Mouse (Mus musculus) myocyte (in vitro differentiated cells): ENCODE results near the gene Mbnl2. TPM values are rescaled to one million over a fixed set of nuclear protein-coding genes. Genes with fewer than 3 reads are reported as not detected.

ENCODE experiments used
- H3K27me3 ChIP-seq: one replicate; pipeline ENCODE4 v1.6.1; 2011; ENCODE audit not compliant: control insufficient read depth, insufficient read depth, insufficient read length
- H3K36me3 ChIP-seq: one replicate; pipeline ENCODE4 v1.6.1; 2011; ENCODE audit not compliant: control insufficient read depth, insufficient read depth
- H3K4me2 ChIP-seq: one replicate; pipeline ENCODE4 v1.6.1; 2011; ENCODE audit warnings: low read depth, control low read depth
- H3K4me3 ChIP-seq: one replicate; pipeline ENCODE4 v1.5.1; 2011; ENCODE audit warnings: mild to moderate bottlenecking, control low read depth, moderate library complexity
- H3K79me2 ChIP-seq: one replicate; pipeline ENCODE4 v1.6.1; 2011; ENCODE audit not compliant: control insufficient read depth, insufficient read depth
- H3ac ChIP-seq: one replicate; pipeline ENCODE4 v1.6.1; 2011; ENCODE audit not compliant: control insufficient read depth, insufficient read length
- CEBPB ChIP-seq: IDR thresholded peaks from 2 replicates; pipeline ENCODE4 v1.6.1; 2011; ENCODE audit warnings: mild to moderate bottlenecking, moderate library complexity; ENCODE audit not compliant: poor library complexity, insufficient read depth, severe bottlenecking
- E2F4 ChIP-seq: IDR thresholded peaks from one replicate; pipeline ENCODE4 v1.6.1; 2011; ENCODE audit warnings: mild to moderate bottlenecking, control low read depth, moderate library complexity; ENCODE audit not compliant: insufficient read depth
- MAX ChIP-seq: IDR thresholded peaks from one replicate; pipeline ENCODE4 v1.6.1; 2011; ENCODE audit warnings: low read depth, mild to moderate bottlenecking, control low read depth
- MYOD1 ChIP-seq, 3 experiments: IDR thresholded peaks; one replicate each; pipeline ENCODE4 v1.6.1; 2011; ENCODE audit warnings: control low read depth in 2 of 3, low read depth in 2 of 3, mild to moderate bottlenecking in 2 of 3, moderate library complexity in 1 of 3; ENCODE audit not compliant: insufficient read length in 2 of 3, control insufficient read depth in 1 of 3
- MYOG ChIP-seq, 3 experiments: IDR thresholded peaks; one replicate each; pipeline ENCODE4 v1.6.1; 2011; ENCODE audit warnings: control low read depth in 2 of 3, low read depth in 2 of 3, mild to moderate bottlenecking in 2 of 3; ENCODE audit not compliant: insufficient read length in 2 of 3, control insufficient read depth in 1 of 3, insufficient read depth in 1 of 3
- POLR2A ChIP-seq: IDR thresholded peaks from one replicate; pipeline ENCODE4 v1.6.1; 2011; ENCODE audit warnings: low read depth, mild to moderate bottlenecking, control low read depth, moderate library complexity; ENCODE audit not compliant: insufficient read length
- POLR2AphosphoS2 ChIP-seq: IDR thresholded peaks from one replicate; pipeline ENCODE4 v1.6.1; 2011; ENCODE audit warnings: low read depth, control low read depth; ENCODE audit not compliant: insufficient read length
- REST ChIP-seq: IDR thresholded peaks from one replicate; pipeline ENCODE4 v1.6.1; 2011; ENCODE audit warnings: mild to moderate bottlenecking, control low read depth, moderate library complexity; ENCODE audit not compliant: insufficient read depth, insufficient read length
- SRF ChIP-seq: IDR thresholded peaks from one replicate; pipeline ENCODE4 v1.6.1; 2011; ENCODE audit warnings: low read depth; ENCODE audit not compliant: control insufficient read depth, insufficient read length
- TCF12 ChIP-seq: IDR thresholded peaks from one replicate; pipeline ENCODE4 v1.6.1; 2011; ENCODE audit warnings: mild to moderate bottlenecking, control low read depth; ENCODE audit not compliant: poor library complexity, insufficient read depth, severe bottlenecking
- TCF3 ChIP-seq: IDR thresholded peaks from one replicate; pipeline ENCODE4 v1.6.1; 2011; ENCODE audit warnings: low read depth, control low read depth; ENCODE audit not compliant: insufficient read length
- USF1 ChIP-seq: IDR thresholded peaks from one replicate; pipeline ENCODE4 v1.6.1; 2011; ENCODE audit warnings: low read depth, mild to moderate bottlenecking, control low read depth, moderate library complexity
- polyA plus RNA-seq: library from polyadenylated mRNA; unstranded; fragments of >200 nt; fragmentation: generic; extraction: Trizol; gene quantifications from one replicate; pipeline ENCODE4 v1.2.1, GENCODE M21; 2012; ENCODE audit warnings: missing spikeins

Gene Mbnl2
- polyA plus RNA-seq, 1 experiment, result 38.5 TPM

DNA sequence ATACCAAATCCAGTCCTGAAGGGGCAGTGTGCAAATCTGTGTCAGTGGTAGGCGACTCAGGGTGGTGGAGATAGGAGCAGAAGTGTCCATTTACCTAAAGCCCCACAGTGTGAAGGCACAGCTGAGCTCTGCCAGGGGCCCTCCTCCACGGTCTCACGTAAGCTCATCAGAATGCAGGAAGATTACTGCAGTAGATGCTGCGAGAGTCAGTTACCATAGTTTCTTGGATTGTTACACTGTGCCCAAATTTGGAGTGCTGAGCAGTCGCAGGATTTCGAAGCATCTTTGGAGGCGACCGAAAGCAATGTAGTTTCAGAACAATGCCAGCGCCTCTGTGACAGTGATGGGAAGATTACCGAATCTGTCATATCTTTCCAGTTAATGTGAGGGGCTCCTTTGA, 116.2 kb downstream of the Mbnl2 start:
- no peaks in the 10 kb centered on the region for H3K27me3 ChIP-seq
- H3K79me2 ChIP-seq, result peaks cover 9% of the 10 kb centered on the region
- H3ac ChIP-seq, result no peak overlapping the region
- no peak overlapping the region for H3K4me3 ChIP-seq
- H3K36me3 ChIP-seq, result peaks cover 57% of the 10 kb centered on the region
- H3K4me2 ChIP-seq, result no peak overlapping the region
- TF ChIP-seq SRF (no peak), MAX (no peak), REST (no peak), E2F4 (no peak), USF1 (no peak), POLR2A (no peak), TCF3 (no peak), MYOG (IDR thresholded peaks at IDR 0.05; ENCODE audit: control insufficient read depth in 1 of 3, insufficient read depth in 1 of 3, insufficient read length in 2 of 3, low read depth in 2 of 3) (no peak), TCF12 (no peak), POLR2AphosphoS2 (no peak), MYOD1 (IDR thresholded peaks at IDR 0.05; ENCODE audit: control insufficient read depth in 1 of 3, insufficient read length in 2 of 3, low read depth in 2 of 3) (no peak), CEBPB (no peak)

DNA sequence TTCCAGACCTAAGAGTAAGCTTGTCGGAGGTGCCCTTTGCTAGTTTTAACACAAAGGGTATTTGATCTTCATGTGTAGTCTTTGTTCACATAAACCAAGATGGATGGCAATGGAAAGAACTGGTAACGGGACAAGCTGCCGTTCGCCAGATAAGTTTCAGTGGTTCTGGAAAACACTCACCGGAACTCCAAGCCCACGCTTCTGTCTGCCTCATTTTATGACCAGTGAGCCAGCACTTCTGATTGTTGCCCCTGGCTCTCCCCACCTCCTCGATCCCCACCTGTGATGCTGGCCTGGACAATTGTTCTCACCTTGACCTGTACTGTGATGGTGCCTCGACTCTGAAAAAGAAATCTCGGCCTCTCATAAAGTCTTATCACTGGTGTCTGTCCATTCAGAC, 117.0 kb downstream of the Mbnl2 start:
- Histone ChIP-seq H3K4me2 (no peak overlapping the region), H3K27me3 (no peaks in the 10 kb centered on the region), H3ac (no peak overlapping the region), H3K4me3 (no peak overlapping the region), H3K79me2 (peaks cover 5% of the 10 kb centered on the region), H3K36me3 (peaks cover 62% of the 10 kb centered on the region)
- TF ChIP-seq SRF, result no peak
- no peak for TF ChIP-seq E2F4
- TF ChIP-seq MYOG (IDR thresholded peaks at IDR 0.05; ENCODE audit: control insufficient read depth in 1 of 3, insufficient read depth in 1 of 3, insufficient read length in 2 of 3, low read depth in 2 of 3), result no peak
- no peak for TF ChIP-seq USF1
- TF ChIP-seq POLR2A, result no peak
- no peak for TF ChIP-seq TCF3
- no peak for TF ChIP-seq REST
- no peak for TF ChIP-seq MAX
- no peak for TF ChIP-seq TCF12
- no peak for TF ChIP-seq CEBPB
- no peak for TF ChIP-seq MYOD1 (IDR thresholded peaks at IDR 0.05; ENCODE audit: control insufficient read depth in 1 of 3, insufficient read length in 2 of 3, low read depth in 2 of 3)
- no peak for TF ChIP-seq POLR2AphosphoS2

DNA sequence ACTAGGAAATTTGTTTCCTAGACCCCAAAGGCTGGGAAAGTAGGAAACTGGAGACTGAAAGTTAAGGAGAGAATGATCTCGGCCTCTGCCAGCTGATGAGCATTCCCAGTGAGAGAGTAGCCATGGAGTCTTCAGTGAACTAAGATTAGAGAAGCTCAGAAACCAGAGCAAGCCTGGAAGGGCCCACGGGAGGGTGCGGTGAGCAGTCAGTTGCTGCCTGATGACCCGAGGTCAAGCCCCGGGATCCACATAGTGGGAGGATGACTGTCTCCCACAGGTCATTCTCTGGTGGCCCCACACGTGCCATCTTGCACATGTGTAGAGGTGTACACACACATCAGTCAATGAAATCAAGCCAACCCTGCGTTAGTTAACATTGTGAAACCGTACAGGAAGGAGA, 118.0 kb downstream of the Mbnl2 start:
- Histone ChIP-seq H3ac (no peak overlapping the region), H3K4me2 (no peak overlapping the region), H3K79me2 (peaks cover 3% of the 10 kb centered on the region), H3K36me3 (peaks cover 62% of the 10 kb centered on the region), H3K27me3 (no peaks in the 10 kb centered on the region), H3K4me3 (no peak overlapping the region)
- no peak for TF ChIP-seq REST
- no peak for TF ChIP-seq E2F4
- no peak for TF ChIP-seq POLR2AphosphoS2
- TF ChIP-seq MYOG (IDR thresholded peaks at IDR 0.05; ENCODE audit: control insufficient read depth in 1 of 3, insufficient read depth in 1 of 3, insufficient read length in 2 of 3, low read depth in 2 of 3), result no peak
- TF ChIP-seq CEBPB, result no peak
- no peak for TF ChIP-seq TCF12
- TF ChIP-seq USF1, result no peak
- TF ChIP-seq MAX, result no peak
- TF ChIP-seq TCF3, result no peak
- no peak for TF ChIP-seq SRF
- TF ChIP-seq MYOD1 (IDR thresholded peaks at IDR 0.05; ENCODE audit: control insufficient read depth in 1 of 3, insufficient read length in 2 of 3, low read depth in 2 of 3), result no peak
- no peak for TF ChIP-seq POLR2A

DNA sequence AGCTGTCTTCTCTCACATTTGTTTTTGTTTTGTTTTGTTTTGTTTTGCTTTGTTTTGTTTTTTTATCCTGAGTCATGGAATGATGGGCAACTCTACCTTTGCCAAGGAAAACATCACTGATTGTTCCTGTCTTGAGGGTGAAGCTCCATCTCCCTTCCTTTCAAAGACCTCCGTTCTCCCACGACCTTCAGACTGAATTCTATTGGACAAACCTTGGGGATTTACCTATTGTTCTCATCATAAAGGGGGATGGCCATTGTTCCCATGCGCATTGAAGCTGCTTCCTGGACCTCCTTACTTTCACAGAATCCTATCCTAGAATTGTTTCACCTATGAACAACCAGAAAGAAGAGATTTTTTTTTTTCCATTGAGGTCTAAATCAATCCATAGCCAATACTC, 118.7 kb downstream of the Mbnl2 start:
- Histone ChIP-seq H3ac (no peak overlapping the region), H3K4me2 (no peak overlapping the region), H3K27me3 (no peaks in the 10 kb centered on the region), H3K36me3 (peaks cover 66% of the 10 kb centered on the region), H3K4me3 (no peak overlapping the region), H3K79me2 (peaks cover 3% of the 10 kb centered on the region)
- TF ChIP-seq E2F4 (no peak), POLR2A (no peak), TCF3 (no peak), POLR2AphosphoS2 (no peak), MYOG (IDR thresholded peaks at IDR 0.05; ENCODE audit: control insufficient read depth in 1 of 3, insufficient read depth in 1 of 3, insufficient read length in 2 of 3, low read depth in 2 of 3) (no peak), CEBPB (no peak), SRF (no peak), MAX (no peak), REST (no peak), TCF12 (no peak), USF1 (no peak), MYOD1 (IDR thresholded peaks at IDR 0.05; ENCODE audit: control insufficient read depth in 1 of 3, insufficient read length in 2 of 3, low read depth in 2 of 3) (no peak)

DNA sequence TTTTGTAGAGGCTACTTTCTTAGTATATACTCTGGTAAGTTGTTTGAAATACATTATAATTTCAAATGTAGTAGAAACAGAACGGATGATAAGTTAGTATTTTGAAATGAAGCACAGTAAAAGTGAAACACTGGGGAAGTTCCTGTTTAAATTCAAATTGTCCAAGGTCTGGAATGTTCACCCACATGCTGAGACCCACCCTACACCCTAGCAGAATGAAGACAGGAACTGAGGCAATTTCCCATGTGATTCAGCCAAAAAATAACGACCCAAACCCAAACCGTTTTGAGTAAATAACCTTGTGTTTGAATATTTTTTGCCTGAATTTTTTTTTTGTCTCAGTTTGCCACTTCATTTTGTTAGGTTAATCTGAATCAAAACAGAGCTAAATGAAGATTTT, 119.4 kb downstream of the Mbnl2 start:
- no peaks in the 10 kb centered on the region for H3K27me3 ChIP-seq
- no peak overlapping the region for H3ac ChIP-seq
- H3K79me2 ChIP-seq, result no peaks in the 10 kb centered on the region
- TF ChIP-seq TCF12 (no peak), POLR2AphosphoS2 (no peak), E2F4 (no peak), USF1 (no peak), REST (no peak), MAX (no peak), SRF (no peak), MYOD1 (IDR thresholded peaks at IDR 0.05; ENCODE audit: control insufficient read depth in 1 of 3, insufficient read length in 2 of 3, low read depth in 2 of 3) (no peak), TCF3 (no peak), MYOG (IDR thresholded peaks at IDR 0.05; ENCODE audit: control insufficient read depth in 1 of 3, insufficient read depth in 1 of 3, insufficient read length in 2 of 3, low read depth in 2 of 3) (no peak), CEBPB (no peak), POLR2A (no peak)
- H3K36me3 ChIP-seq, result peaks cover 68% of the 10 kb centered on the region
- no peak overlapping the region for H3K4me2 ChIP-seq
- no peak overlapping the region for H3K4me3 ChIP-seq
